Mouse (Mus musculus) embryonic stem cell, embryonic (primary cell): ENCODE measurements at regions not wholly inside any gene's neighbourhood (a gene's known extent, or its start where the extent isn't known, plus 50 kb on each side); places are given as distances from the start of the nearest gene placed in this dataset.

ENCODE experiments used
- CTCF ChIA-PET, 4 experiments: fragments of 300-600 bp in 2 of 4; fragments of 350-600 bp in 2 of 4; sonication (Branson Sonifier 250); formaldehyde crosslinking; loops; one replicate each; lab custom pipeline; 2022; ENCODE audit warnings: inconsistent platforms in 2 of 4; lab: Charles Lee
- POLR2A ChIA-PET, 4 experiments: fragments of 300-600 bp in 2 of 4; fragments of 350-600 bp in 2 of 4; sonication (Branson Sonifier 250); formaldehyde crosslinking; loops; one replicate each; lab custom pipeline; 2022; ENCODE audit warnings: antibody characterized with exemption in 4 of 4, inconsistent platforms in 1 of 4; lab: Charles Lee

DNA sequence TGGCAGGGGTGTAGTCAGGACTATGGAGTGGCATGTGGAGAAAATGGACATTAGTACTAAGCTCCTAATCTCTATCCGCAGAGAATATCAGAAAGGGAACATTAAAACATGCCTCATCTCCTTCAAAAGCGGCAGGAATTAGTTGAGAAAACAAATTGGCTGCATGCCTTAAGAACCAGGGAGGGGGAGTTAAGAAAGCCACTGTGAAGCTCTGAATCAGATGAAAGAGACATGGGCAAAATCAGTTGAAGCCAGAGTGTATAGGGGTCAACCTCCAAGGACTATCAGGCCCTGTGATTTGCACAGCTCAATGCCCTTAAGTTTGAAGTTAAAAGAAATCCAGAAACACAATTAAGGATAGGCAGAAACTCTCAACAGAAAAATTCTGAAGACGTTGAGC lies 408.3 kb downstream of the Hs3st1 start:
- CTCF ChIA-PET = no interaction called here
- POLR2A ChIA-PET = no interaction called here

DNA sequence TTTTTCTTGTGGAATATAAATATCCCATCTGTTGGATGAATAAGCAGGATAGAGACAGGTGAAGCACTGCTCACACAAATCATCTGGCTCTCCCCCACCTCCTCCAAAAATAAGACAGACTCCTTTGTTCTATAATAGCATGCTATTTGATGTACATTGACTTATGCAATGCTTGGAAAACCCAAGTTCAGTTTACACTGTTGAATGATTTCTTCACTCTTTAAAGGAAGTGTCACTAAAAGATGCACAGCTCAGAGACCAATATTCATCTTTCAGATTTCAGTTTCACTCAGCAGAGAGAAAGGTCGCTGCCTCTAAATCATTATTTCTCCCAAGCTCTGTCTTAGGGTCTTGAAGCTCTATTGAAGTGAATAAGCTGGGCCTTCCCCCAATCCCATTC lies 417.4 kb downstream of the Hs3st1 start:
- CTCF ChIA-PET = no interaction called here
- POLR2A ChIA-PET = interaction anchor here in 1 of 4 experiments (0.6 kb wide), 1 partner anchor 28 kb away, joined by 3 read pairs; no protein-coding TSS in a partner anchor

DNA sequence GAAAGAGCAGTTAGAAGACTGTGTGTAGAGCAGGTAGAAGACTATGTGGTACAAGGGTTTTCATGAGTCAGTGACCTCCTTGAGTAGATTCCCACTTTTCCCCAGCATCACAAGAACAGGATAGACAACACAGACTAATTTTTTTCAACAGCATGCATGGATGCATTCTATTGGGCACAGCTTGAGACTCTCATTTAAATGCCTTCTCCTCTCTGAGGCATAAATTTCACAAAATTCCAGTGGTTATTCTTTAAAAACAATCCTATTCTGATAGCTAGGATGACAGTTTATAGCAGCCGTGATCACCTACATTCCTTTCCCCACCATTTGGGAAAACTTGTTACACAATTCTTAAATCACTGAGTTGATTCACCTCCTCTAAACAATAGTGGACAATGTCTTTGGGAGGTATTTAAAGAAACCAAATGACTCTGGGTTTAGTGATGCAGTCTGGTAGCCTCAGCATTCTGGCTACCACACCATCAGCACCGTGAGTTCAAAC lies 418.7 kb downstream of the Hs3st1 start:
- CTCF ChIA-PET = no interaction called here
- POLR2A ChIA-PET = no interaction called here

DNA sequence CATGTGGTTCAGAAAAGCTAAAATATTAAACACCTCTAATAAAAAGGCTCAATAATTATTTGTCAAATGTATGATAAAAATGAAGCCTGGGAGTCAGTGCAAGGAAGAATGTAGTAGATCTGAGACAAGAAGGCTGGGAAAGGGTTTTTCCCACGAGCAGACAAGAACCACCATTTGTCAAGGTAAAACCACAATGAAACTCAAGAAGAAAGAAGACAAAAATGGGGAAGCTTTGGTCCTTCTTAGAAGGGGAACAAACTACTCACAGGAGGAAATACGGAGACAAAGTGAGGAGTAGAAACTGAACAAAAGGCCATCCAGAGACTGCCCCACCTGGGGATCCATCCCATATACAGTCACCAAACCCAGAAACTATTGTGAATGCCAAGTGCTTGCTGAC lies 420.0 kb downstream of the Hs3st1 start:
- CTCF ChIA-PET = interaction anchor here in 1 of 4 experiments (0.6 kb wide), 1 partner anchor 310 kb away, joined by 3 read pairs; no protein-coding TSS in a partner anchor

DNA sequence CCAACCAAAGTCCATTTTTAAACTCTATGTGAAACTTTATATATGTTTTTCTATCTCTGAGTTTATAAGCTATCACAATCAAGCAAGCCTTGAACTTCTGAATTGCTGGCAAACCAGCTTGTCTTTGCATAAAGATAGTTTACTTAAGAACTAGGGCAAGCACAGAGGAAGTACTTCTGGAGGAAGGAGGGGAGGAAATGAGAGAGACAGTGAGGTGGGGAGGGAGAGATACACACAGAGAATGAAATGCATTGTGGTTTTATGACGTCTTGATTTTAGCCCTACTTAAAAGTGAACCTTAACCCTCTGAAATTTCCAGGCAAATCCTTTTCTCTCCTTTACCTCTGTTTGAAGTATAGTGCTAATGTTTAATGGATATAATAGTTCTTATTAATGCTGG lies 421.0 kb downstream of the Hs3st1 start:
- POLR2A ChIA-PET = no interaction called here
- CTCF ChIA-PET = no interaction called here

More for the DNA sequence above, 420.0 kb downstream of the Hs3st1 start:
- POLR2A ChIA-PET = no interaction called here

DNA sequence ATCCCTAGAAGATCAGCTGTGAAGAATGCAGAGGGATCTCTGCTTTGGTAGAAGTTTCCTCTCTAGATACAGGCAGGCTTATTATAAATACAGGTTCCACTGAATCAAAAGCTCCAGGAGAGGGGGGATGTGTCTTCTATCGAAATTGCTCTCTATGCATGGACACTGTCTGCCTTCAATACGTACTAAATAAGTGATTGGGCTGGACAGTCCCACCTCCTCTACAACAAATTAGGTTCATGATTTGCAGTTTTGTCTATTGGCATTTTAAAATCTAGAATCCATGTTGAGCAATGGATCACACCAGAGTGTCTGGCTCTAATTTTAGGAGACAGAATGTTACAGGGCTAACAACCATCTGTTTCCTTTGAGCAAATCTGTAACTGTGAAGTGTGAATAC lies 429.9 kb downstream of the Hs3st1 start:
- POLR2A ChIA-PET = no interaction called here
- CTCF ChIA-PET = no interaction called here

DNA sequence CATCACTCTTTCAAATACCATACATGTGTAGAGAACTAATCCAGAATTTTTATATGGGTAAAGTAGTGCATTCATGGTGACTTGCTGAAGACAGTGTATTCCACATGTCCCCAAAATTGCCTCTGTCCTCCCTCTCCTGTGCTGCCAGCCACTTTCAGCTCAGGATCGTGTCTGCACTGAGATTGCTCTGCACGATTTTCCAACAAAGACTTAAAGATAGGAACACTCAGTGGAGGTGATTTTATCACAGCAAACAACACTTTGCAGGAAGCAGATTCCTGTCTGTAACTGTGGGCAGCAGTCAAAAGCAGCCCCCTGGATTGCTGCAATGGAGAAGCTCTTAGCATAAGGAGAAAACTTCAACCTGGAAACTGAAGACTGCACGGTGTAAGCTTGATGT lies 438.8 kb downstream of the Hs3st1 start:
- ChIA-PET CTCF (no interaction called here), POLR2A (no interaction called here)

DNA sequence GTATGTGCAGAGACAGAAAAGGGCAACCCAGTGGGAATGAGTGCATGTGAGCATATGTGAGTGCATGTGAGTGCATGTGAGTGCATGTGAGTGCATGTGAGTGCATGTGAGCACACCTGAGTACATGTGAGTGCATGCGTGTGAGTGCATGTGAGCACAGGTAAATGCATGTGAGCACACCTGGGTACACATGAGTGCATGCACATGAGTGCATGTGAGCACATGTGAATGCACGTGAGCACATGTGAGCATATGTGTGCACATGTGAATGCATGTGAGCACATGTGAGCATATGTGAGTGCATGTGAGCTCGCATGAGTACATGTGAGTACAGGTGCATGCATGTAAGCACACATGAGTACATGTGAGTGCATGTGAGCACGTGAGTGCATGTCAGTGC lies 434.6 kb upstream of the Clnk start:
- POLR2A ChIA-PET = no interaction called here

DNA sequence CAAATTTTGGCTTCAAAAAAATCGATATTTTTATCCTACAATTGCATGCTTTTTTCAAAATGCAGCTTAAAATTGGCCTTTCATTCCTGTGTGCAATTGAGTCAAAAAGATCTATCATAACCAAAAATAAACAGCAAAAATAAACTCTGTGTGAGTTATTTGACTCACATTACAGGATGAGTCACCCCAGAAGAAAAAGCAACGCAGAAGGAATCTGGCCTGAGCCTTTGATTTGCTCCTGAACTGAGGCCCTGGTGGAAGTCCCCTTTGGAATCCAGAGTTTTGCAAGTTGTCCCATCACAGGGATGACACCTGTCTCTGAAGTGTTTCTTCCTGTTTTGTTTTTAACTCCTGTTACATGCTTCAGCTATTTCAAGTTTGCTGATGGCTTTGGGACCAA lies 429.2 kb upstream of the Clnk start:
- POLR2A ChIA-PET = interaction anchor here in 1 of 4 experiments (1.2 kb wide), 1 partner anchor 44 kb away, joined by 3 read pairs; no protein-coding TSS in a partner anchor
- CTCF ChIA-PET = no interaction called here

More for the DNA sequence above, 434.6 kb upstream of the Clnk start:
- CTCF ChIA-PET = no interaction called here

DNA sequence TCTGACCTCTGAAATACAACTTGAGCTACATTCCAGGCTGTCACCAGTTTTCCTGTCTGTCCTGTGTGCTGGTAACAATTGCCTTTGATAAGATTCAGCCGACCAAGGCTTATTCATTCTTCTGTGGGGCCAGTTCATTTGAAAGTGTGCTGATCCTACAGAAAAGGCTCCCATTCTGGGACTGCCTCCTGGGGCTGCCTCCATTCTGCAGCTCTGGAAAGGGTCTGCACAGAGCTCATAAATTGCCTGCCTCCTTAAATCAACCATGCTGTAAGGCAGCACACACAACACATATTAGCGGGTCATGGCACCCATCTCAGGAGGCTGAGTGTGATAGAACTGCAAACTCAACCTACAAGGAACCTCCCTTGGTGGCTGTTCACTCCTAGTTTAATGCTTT lies 416.2 kb upstream of the Clnk start:
- ChIA-PET POLR2A (no interaction called here), CTCF (no interaction called here)

DNA sequence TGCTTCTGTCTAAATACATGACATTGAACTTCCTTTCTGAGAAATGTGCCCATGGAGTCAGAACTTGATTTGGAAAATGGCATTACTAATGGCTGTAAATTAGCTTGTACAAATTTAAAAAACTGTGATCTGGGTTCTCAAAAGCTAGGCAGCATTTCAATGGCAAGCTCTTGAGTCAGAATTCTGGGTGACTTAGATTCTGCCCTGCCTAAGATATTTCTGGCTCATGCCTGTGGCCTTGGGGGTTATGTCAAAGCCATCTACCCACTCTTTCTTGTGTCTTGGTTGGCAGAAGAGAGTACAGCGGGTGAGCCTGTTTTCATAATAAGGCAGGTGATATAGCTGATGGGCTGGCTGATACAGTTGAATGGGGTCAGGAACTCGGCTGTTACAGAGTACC lies 404.4 kb upstream of the Clnk start:
- CTCF ChIA-PET = no interaction called here
- POLR2A ChIA-PET = no interaction called here

DNA sequence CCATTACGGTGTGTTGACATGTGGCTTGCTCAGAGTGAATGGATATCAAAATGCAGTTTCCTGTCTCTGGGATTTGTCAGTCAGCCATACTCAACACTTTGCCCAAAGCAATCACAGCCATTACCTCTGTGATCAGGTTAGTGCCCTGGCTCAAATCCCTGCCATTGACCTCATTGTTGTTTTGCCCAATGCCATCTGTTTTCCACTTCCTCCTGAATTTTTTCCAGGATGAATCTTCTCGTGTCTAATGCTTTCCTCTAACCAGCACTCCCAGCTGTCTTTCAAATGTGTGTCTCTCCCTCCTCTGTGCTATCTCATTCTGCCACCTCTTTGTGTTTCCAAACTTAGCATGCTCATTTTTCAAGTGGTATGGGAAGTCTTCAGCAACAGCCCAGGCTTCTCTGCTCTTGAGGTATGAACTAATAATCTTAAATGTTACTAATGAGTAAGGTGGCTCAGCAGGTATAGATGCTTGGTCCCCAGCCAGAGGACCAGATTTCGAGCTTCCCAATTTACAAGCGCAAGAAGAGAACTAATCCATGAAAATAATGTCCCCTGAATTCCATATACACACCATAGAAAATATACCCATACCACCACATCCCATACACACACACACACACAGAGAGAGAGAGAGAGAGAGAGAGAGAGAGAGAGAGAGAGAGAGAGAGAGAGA lies 397.2 kb upstream of the Clnk start:
- ChIA-PET POLR2A (interaction anchor here in 2 of 4 experiments (0.6 kb wide), 2 partner anchors 194 to 840 kb away, joined by 3 read pairs; no protein-coding TSS in a partner anchor), CTCF (no interaction called here)

DNA sequence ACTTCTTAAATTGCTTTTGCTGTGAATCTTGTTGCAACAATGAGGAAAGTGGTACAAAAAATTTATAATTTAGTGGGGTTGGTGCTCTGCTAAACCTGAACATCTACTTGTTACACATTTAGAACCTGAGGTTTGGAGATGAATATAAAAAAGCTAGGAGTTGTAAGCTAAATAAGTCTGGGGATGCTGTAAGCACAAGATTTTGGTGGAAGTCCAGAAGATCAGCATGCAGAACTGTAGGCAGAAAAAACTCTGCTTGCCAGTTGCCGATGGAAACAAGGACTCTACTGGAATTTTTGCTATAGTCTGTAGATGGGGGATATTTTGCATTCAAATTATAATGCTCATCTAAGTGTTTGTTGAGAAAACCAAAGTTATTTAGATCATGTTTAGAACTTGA lies 390.5 kb upstream of the Clnk start:
- CTCF ChIA-PET = no interaction called here
- POLR2A ChIA-PET = no interaction called here

DNA sequence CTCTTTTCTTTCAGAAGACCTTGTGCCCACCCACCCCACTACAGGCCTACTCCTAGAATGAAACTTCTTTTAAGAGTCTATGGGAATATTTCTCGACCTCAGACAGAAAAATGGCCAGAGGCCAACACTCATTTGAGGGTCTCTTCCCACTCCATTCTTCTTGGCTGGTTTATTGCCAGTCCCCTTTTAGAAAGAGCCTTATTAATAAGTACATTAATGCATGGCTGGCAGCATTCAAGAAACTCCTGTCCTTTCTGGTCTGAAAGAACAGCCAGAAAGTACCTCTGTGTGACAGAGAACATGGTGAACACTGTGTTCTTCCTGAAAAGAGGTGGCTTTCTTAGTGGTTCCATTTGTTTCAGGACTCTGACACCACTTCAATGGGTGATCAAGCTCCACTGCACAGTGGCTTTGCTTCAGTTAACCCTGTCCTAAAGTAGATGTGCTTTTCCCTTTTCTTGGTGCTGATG lies 384.1 kb upstream of the Clnk start:
- POLR2A ChIA-PET = no interaction called here
- CTCF ChIA-PET = no interaction called here

DNA sequence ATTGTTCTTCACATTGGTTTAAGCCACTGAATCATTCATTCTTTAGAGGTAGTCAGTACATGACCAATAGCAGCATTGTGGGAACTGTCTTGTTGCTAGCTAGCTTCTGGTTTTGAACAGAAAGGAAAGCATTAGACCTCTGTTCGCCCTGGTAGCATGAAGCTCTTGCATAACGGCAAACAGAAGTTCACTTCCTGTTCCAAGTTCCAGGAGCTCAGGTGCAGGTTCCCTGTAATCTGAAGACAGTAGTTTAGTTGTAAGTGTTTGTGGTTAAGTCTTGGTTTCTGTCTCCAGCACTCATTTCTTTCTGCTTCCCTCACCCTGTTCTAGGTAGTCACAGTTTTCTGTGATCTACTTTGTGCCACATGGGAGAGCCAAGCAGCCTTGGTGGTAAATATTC lies 381.1 kb upstream of the Clnk start:
- CTCF ChIA-PET = no interaction called here
- POLR2A ChIA-PET = no interaction called here

DNA sequence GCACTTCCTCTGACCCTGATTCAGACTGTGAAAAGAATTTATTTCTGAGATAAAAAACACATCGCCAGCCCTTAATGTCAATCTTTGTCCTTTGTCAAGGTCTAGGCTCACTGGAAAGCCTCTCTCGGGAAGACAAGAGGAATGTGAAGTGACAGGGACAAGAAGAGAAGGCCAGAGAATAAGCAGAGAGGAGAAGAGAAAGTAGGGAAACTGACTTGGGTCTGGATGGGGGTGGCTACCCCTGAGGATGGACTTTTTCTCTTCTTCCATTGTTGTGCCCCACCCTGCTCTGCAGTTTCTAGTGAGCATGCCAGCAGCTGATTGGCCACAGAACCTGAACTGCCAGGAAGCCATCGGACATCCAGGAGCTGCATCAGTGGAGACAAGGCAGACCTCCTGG lies 375.6 kb upstream of the Clnk start:
- ChIA-PET CTCF (no interaction called here), POLR2A (no interaction called here)

DNA sequence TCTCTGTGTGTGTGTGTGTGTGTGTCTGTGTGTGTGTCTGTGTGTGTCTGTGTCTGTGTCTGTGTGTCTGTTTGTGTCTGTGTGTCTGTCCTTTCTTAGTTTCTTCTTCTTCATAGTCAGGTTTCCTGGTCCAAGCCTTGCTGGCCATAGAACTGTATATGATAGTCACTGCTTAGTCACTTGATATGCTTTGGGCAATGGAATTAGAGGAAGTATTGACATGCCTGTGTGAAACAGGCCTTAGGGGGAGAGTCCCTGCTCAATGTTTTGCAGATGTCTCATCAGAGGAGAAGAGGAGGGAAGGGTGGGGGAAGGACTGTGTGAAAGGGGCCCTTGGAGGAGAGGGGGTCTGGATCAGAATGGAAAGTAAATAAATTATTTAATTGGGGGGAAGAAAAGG lies 374.4 kb upstream of the Clnk start:
- POLR2A ChIA-PET = no interaction called here
- CTCF ChIA-PET = no interaction called here

DNA sequence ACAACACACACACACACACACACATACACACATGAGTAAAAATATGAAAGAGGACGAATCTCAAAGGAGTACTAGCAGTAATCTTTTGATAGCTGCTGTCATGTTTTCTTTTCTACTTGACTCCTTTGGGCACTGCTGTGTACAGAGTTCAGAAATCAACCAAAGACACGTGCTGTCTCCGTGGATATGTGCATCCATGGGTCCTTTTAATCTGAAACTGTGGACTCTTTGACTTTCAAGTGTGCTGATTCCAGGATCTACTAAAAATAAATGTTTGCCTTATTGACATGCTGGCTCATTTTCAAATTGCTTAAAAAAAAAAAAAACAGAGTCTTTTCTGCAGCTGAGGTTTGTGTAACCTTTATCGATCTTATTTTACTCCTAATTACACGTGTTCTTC lies 343.1 kb upstream of the Clnk start:
- CTCF ChIA-PET = interaction anchor here in 1 of 4 experiments (0.7 kb wide), 1 partner anchor 431 kb away, joined by 3 read pairs; no protein-coding TSS in a partner anchor
- POLR2A ChIA-PET = no interaction called here

DNA sequence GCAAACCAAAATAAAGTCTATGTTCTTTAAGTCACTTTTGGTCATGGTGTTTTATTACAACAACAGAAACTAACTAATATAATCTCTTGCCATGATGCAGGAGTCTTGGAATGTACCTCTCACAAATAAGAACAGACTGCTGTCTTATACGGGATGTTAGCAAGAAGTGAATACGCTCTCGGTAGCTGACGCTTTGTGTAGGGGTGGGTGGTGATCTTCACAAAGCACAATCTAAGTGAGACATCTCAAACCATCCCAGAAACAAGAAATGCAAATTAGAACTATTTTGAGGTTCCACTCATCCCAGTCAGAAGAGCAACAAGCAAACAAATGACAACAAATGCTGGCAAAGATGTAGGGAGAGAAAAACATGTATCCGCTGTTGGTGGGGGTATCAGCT lies 339.7 kb upstream of the Clnk start:
- CTCF ChIA-PET = no interaction called here

DNA sequence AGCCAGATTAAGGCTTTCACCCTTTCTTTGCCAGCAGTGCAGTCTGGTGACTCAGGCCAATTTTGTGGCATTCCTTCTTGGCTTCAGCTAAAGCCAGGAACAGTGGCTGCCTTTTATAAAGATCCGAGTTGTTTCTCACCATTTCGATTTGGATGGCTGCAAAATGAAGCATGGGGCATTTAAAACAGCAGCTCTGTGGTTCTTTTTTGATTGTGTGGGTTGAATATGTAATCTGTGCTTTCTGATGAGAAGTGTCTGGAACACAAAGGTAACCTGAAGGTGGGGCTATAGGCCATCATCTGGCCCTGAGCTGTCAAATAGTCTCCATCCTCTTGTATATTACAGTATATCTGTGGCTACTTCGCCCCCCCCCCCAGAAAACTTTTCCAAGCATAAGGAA lies 338.4 kb upstream of the Clnk start:
- ChIA-PET CTCF (interaction anchor here in 2 of 4 experiments (0.7 kb wide), 2 partner anchors 128 to 1017 kb away, joined by 4 read pairs; no protein-coding TSS in a partner anchor), POLR2A (interaction anchor here in 1 of 4 experiments (0.6 kb wide), 1 partner anchor 125 kb away, joined by 4 read pairs; no protein-coding TSS in a partner anchor)

More for the DNA sequence above, 339.7 kb upstream of the Clnk start:
- POLR2A ChIA-PET = no interaction called here

DNA sequence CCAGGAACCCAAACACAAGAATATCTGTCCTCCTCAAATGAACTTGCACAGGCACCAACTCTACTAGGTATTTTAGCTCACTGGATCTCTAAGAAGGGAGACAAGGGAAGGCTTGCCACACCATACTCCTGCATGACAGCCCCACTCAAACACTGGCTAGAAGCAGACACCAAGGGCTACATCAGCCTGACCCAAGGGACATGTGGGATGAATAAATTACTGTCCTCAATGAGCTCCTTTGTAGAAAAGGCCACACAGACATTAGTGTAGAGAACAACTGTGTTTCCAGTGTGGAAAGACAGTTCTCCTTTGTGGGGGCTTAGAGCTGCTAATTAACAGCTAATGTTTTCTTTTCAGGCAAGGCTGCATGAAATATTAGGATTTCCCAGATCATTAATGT lies 335.9 kb upstream of the Clnk start:
- ChIA-PET CTCF (no interaction called here), POLR2A (no interaction called here)
